Mouse (Mus musculus) limb, embryonic 10.5 days (tissue): ENCODE measurements around the gene Pon1. TPM values are rescaled to one million over a fixed set of nuclear protein-coding genes. Genes with fewer than 3 reads are reported as not detected.

Experiments used
- DNase-seq: peaks from one replicate; pipeline ENCODE4 v3.0.0-alpha.2; 2017; ENCODE audit warnings: low spot score
- H3K27ac ChIP-seq: fragments of 300-500 bp; sonication (generic); 2 replicates; pipeline ENCODE4 v1.5.1; 2016; ENCODE audit warnings: mild to moderate bottlenecking
- H3K27me3 ChIP-seq: fragments of 300-500 bp; sonication (generic); 2 replicates; pipeline ENCODE4 v1.6.1; 2016; ENCODE audit warnings: low read depth, mild to moderate bottlenecking; ENCODE audit not compliant: poor library complexity, severe bottlenecking
- H3K36me3 ChIP-seq: fragments of 300-500 bp; sonication (generic); 2 replicates; pipeline ENCODE4 v1.6.1; 2016; ENCODE audit warnings: mild to moderate bottlenecking, moderate library complexity
- H3K4me1 ChIP-seq: fragments of 300-500 bp; sonication (generic); 2 replicates; pipeline ENCODE4 v1.6.1; 2016
- H3K4me3 ChIP-seq: fragments of 300-500 bp; sonication (generic); 2 replicates; pipeline ENCODE4 v1.5.1; 2016; ENCODE audit warnings: mild to moderate bottlenecking, moderate library complexity
- H3K9me3 ChIP-seq: fragments of 300-500 bp; sonication (generic); replicated peaks from 2 replicates; pipeline ENCODE4 v1.6.1; 2016; ENCODE audit warnings: mild to moderate bottlenecking
- WGBS: fragments of 180-500 bp; shearing (Covaris S2); methylation state at CpG from one replicate; pipeline ENCODE4 v1.1.7; 2016; 5-methylcytosine and 5-hydroxymethylcytosine counted together
- polyA plus RNA-seq: library from polyadenylated mRNA; unstranded; fragments of >200 nt; fragmentation: Nextera tagmentation; extraction: Ambion mirVana; gene quantifications from 2 replicates; pipeline ENCODE4 v1.2.1, GENCODE M21; 2016

Gene Pon1
- polyA plus RNA-seq, 1 experiment from 2014 or later, result not detected

- WGBS, result 88% methylated on average over 8 of the region's 8 CpGs
- Histone ChIP-seq H3K4me1 (no peaks in the 10 kb centered on the region), H3K4me3 (no peak overlapping the region), H3K36me3 (no peaks in the 10 kb centered on the region), H3K27me3 (peaks cover 3% of the 10 kb centered on the region; the same call in 1 of the 2 replicates), H3K9me3 (0 out of 2 replicates have a peak, but pooled peaks cover 2% of the 10 kb centered on the region), H3K27ac (no peak overlapping the region)
- DNase-seq, result peak; percentile 22
These were observed 5.7 kb upstream of the Pon1 start for GRCm38 (mm10) chr6:5199376-5199905.

- Histone ChIP-seq H3K9me3 (0 out of 2 replicates have a peak, but pooled peaks cover 2% of the 10 kb centered on the region), H3K27me3 (peaks cover 3% of the 10 kb centered on the region; the same call in 1 of the 2 replicates), H3K36me3 (no peaks in the 10 kb centered on the region), H3K27ac (no peak overlapping the region), H3K4me3 (no peak overlapping the region), H3K4me1 (peaks cover 6% of the 10 kb centered on the region)
- WGBS, result 97% methylated on average over 5 of the region's 5 CpGs
- DNase-seq, result no peak
These were observed 4.8 kb upstream of the Pon1 start for GRCm38 (mm10) chr6:5198590-5198989.

GRCm38 (mm10) chr6:5190761-5191160 lies 3.0 kb downstream of the Pon1 start:
- no peak for DNase-seq
- WGBS, result 90% methylated on average over 4 of the region's 4 CpGs
- Histone ChIP-seq H3K4me1 (peaks cover 31% of the 10 kb centered on the region), H3K27me3 (peaks cover 3% of the 10 kb centered on the region; the same call in 1 of the 2 replicates), H3K4me3 (no peak overlapping the region), H3K9me3 (no peaks in the 10 kb centered on the region), H3K27ac (no peak overlapping the region), H3K36me3 (no peaks in the 10 kb centered on the region)

GRCm38 (mm10) chr6:5189507-5189906 lies 4.2 kb downstream of the Pon1 start:
- Histone ChIP-seq H3K4me3 (no peak overlapping the region), H3K36me3 (no peaks in the 10 kb centered on the region), H3K9me3 (no peaks in the 10 kb centered on the region), H3K4me1 (peaks cover 31% of the 10 kb centered on the region), H3K27me3 (no peaks in the 10 kb centered on the region), H3K27ac (no peak overlapping the region)
- no peak for DNase-seq
- 91% methylated on average over 4 of the region's 4 CpGs for WGBS

GRCm38 (mm10) chr6:5188938-5189337 lies 4.8 kb downstream of the Pon1 start:
- Histone ChIP-seq H3K4me1 (peaks cover 28% of the 10 kb centered on the region), H3K27me3 (no peaks in the 10 kb centered on the region), H3K27ac (no peak overlapping the region), H3K9me3 (no peaks in the 10 kb centered on the region), H3K4me3 (no peak overlapping the region), H3K36me3 (no peaks in the 10 kb centered on the region)
- no peak for DNase-seq
- 84% methylated on average over 6 of the region's 6 CpGs for WGBS

- DNase-seq, result no peak
- no peak overlapping the region for H3K27ac ChIP-seq
- H3K36me3 ChIP-seq, result no peaks in the 10 kb centered on the region
- WGBS, result 88% methylated on average over 5 of the region's 5 CpGs
- H3K9me3 ChIP-seq, result no peaks in the 10 kb centered on the region
- H3K4me1 ChIP-seq, result peaks cover 22% of the 10 kb centered on the region
- H3K27me3 ChIP-seq, result no peaks in the 10 kb centered on the region
- no peak overlapping the region for H3K4me3 ChIP-seq
These were observed 5.7 kb downstream of the Pon1 start for GRCm38 (mm10) chr6:5188036-5188435.

- no peaks in the 10 kb centered on the region for H3K27me3 ChIP-seq
- H3K4me1 ChIP-seq, result peaks cover 22% of the 10 kb centered on the region
- no peak overlapping the region for H3K4me3 ChIP-seq
- H3K27ac ChIP-seq, result no peak overlapping the region
- H3K36me3 ChIP-seq, result no peaks in the 10 kb centered on the region
- no peak for DNase-seq
- no peaks in the 10 kb centered on the region for H3K9me3 ChIP-seq
- WGBS, result 88% methylated on average over 6 of the region's 6 CpGs
These were observed 6.2 kb downstream of the Pon1 start for GRCm38 (mm10) chr6:5187586-5187985.

GRCm38 (mm10) chr6:5186229-5186950 lies 7.4 kb downstream of the Pon1 start:
- H3K36me3 ChIP-seq, result no peaks in the 10 kb centered on the region
- DNase-seq, result no peak
- H3K27me3 ChIP-seq, result no peaks in the 10 kb centered on the region
- no peak overlapping the region for H3K27ac ChIP-seq
- H3K4me3 ChIP-seq, result no peak overlapping the region
- WGBS, result 67% methylated on average over 7 of the region's 7 CpGs
- H3K9me3 ChIP-seq, result no peaks in the 10 kb centered on the region
- H3K4me1 ChIP-seq, result peaks cover 22% of the 10 kb centered on the region

GRCm38 (mm10) chr6:5180645-5181044 lies 13.1 kb downstream of the Pon1 start:
- Histone ChIP-seq H3K4me1 (peaks cover 25% of the 10 kb centered on the region), H3K36me3 (no peaks in the 10 kb centered on the region), H3K9me3 (no peaks in the 10 kb centered on the region), H3K27me3 (no peaks in the 10 kb centered on the region), H3K27ac (no peak overlapping the region), H3K4me3 (no peak overlapping the region)
- DNase-seq, result no peak
- 94% methylated on average over 5 of the region's 5 CpGs for WGBS

- Histone ChIP-seq H3K27me3 (no peaks in the 10 kb centered on the region), H3K27ac (peak overlapping the region; percentile 75; the same call in 1 of the 2 replicates), H3K4me1 (peaks cover 28% of the 10 kb centered on the region), H3K36me3 (no peaks in the 10 kb centered on the region), H3K9me3 (no peaks in the 10 kb centered on the region), H3K4me3 (no peak overlapping the region)
- DNase-seq, result no peak
- WGBS, result 57% methylated on average over 6 of the region's 6 CpGs
These were observed 14.6 kb downstream of the Pon1 start for GRCm38 (mm10) chr6:5179189-5179588.

GRCm38 (mm10) chr6:5177967-5178891 lies 15.5 kb downstream of the Pon1 start:
- 64% methylated on average over 19 of the region's 19 CpGs for WGBS
- DNase-seq, result no peak
- H3K27ac ChIP-seq, result peak overlapping the region; percentile 75

GRCm38 (mm10) chr6:5174179-5174812 lies 19.4 kb downstream of the Pon1 start:
- Histone ChIP-seq H3K4me1 (peaks cover 30% of the 10 kb centered on the region), H3K27ac (no peak overlapping the region), H3K27me3 (no peaks in the 10 kb centered on the region), H3K36me3 (no peaks in the 10 kb centered on the region), H3K9me3 (no peaks in the 10 kb centered on the region), H3K4me3 (no peak overlapping the region)
- WGBS, result 87% methylated on average over 10 of the region's 10 CpGs
- DNase-seq, result no peak

More at GRCm38 (mm10) chr6:5177967-5178891, 15.5 kb downstream of the Pon1 start:
- peaks cover 31% of the 10 kb centered on the region for H3K4me1 ChIP-seq
- no peaks in the 10 kb centered on the region for H3K36me3 ChIP-seq
- H3K9me3 ChIP-seq, result no peaks in the 10 kb centered on the region
- no peaks in the 10 kb centered on the region for H3K27me3 ChIP-seq
- peak overlapping the region; percentile 19; the same call in 1 of the 2 replicates for H3K4me3 ChIP-seq
